Mouse (Mus musculus): ENCODE measurements around the gene 9630041A04Rik. TPM values are rescaled to one million over a fixed set of nuclear protein-coding genes. Genes with fewer than 3 reads are reported as not detected.

9630041A04Rik gene
- polyA plus RNA-seq (2012) = not detected in 2 replicates

GRCm38 (mm10) chr9:101861596-101862471 lies at the start of gene 9630041A04Rik:
9630041A04Rik (plus strand) TSS chr9:101861841.
- Histone ChIP-seq H3K9me3 (ENCODE audit: control insufficient read depth, low read length) (peaks cover 13% of the 10 kb centered on the region), H3K36me3 (ENCODE audit: control insufficient read depth) (no peaks in the 10 kb centered on the region)

GRCm38 (mm10) chr9:101823896-101824295 lies 37.7 kb upstream of the 9630041A04Rik start:
- Histone ChIP-seq H3K9me3 (ENCODE audit: control insufficient read depth, low read length) (no peaks in the 10 kb centered on the region; the same call in 1 of the 2 replicates), H3K4me1 (ENCODE audit: control insufficient read depth) (no peaks in the 10 kb centered on the region), H3K36me3 (ENCODE audit: control insufficient read depth) (no peaks in the 10 kb centered on the region), H3K4me3 (replicated peaks) (no peak overlapping the region), H3K27me3 (ENCODE audit: control insufficient read depth) (no peaks in the 10 kb centered on the region)
- no peak for TF ChIP-seq GATA1 (IDR thresholded peaks at IDR 0.05; ENCODE audit: low read length)
- no peak for TF ChIP-seq TAL1 (IDR thresholded peaks at IDR 0.05; ENCODE audit: low read length)

More at GRCm38 (mm10) chr9:101861596-101862471, at the start of gene 9630041A04Rik:
- Histone ChIP-seq H3K27me3 (ENCODE audit: control insufficient read depth) (no peaks in the 10 kb centered on the region), H3K4me1 (ENCODE audit: control insufficient read depth) (no peaks in the 10 kb centered on the region), H3K4me3 (replicated peaks) (no peak within 1 kb of the TSS)
- TF ChIP-seq GATA1 (IDR thresholded peaks at IDR 0.05; ENCODE audit: low read length) (no peak), TAL1 (IDR thresholded peaks at IDR 0.05; ENCODE audit: low read length) (no peak)

GRCm38 (mm10) chr9:101825626-101826025 lies 36.0 kb upstream of the 9630041A04Rik start:
- H3K4me3 ChIP-seq (replicated peaks) = no peak overlapping the region
- no peaks in the 10 kb centered on the region for H3K4me1 ChIP-seq (ENCODE audit: control insufficient read depth)
- no peaks in the 10 kb centered on the region for H3K27me3 ChIP-seq (ENCODE audit: control insufficient read depth)
- H3K36me3 ChIP-seq (ENCODE audit: control insufficient read depth) = no peaks in the 10 kb centered on the region
- TF ChIP-seq GATA1 (IDR thresholded peaks at IDR 0.05; ENCODE audit: low read length) (no peak), TAL1 (IDR thresholded peaks at IDR 0.05; ENCODE audit: low read length) (no peak)
- H3K9me3 ChIP-seq (ENCODE audit: control insufficient read depth, low read length) = no peaks in the 10 kb centered on the region; the same call in 1 of the 2 replicates

- TF ChIP-seq GATA1 (IDR thresholded peaks at IDR 0.05; ENCODE audit: low read length) (no peak), TAL1 (IDR thresholded peaks at IDR 0.05; ENCODE audit: low read length) (no peak)
- Histone ChIP-seq H3K27me3 (ENCODE audit: control insufficient read depth) (no peaks in the 10 kb centered on the region), H3K4me3 (replicated peaks) (no peak overlapping the region), H3K9me3 (ENCODE audit: control insufficient read depth, low read length) (no peaks in the 10 kb centered on the region), H3K4me1 (ENCODE audit: control insufficient read depth) (no peaks in the 10 kb centered on the region), H3K36me3 (ENCODE audit: control insufficient read depth) (no peaks in the 10 kb centered on the region)
These were observed 28.0 kb upstream of the 9630041A04Rik start for GRCm38 (mm10) chr9:101833619-101834018.

GRCm38 (mm10) chr9:101841101-101841500 lies 20.5 kb upstream of the 9630041A04Rik start:
- Histone ChIP-seq H3K27me3 (ENCODE audit: control insufficient read depth) (no peaks in the 10 kb centered on the region), H3K4me3 (replicated peaks) (no peak overlapping the region), H3K4me1 (ENCODE audit: control insufficient read depth) (no peaks in the 10 kb centered on the region), H3K9me3 (ENCODE audit: control insufficient read depth, low read length) (peaks cover 2% of the 10 kb centered on the region; the same call in 1 of the 2 replicates), H3K36me3 (ENCODE audit: control insufficient read depth) (no peaks in the 10 kb centered on the region)
- no peak for TF ChIP-seq TAL1 (IDR thresholded peaks at IDR 0.05; ENCODE audit: low read length)
- TF ChIP-seq GATA1 (IDR thresholded peaks at IDR 0.05; ENCODE audit: low read length) = no peak

- no peaks in the 10 kb centered on the region for H3K27me3 ChIP-seq (ENCODE audit: control insufficient read depth)
- no peaks in the 10 kb centered on the region for H3K4me1 ChIP-seq (ENCODE audit: control insufficient read depth)
- no peak overlapping the region for H3K4me3 ChIP-seq (replicated peaks)
- TF ChIP-seq TAL1 (IDR thresholded peaks at IDR 0.05; ENCODE audit: low read length) (no peak), GATA1 (IDR thresholded peaks at IDR 0.05; ENCODE audit: low read length) (no peak)
- H3K36me3 ChIP-seq (ENCODE audit: control insufficient read depth) = no peaks in the 10 kb centered on the region
- peaks cover 4% of the 10 kb centered on the region; the same call in 1 of the 2 replicates for H3K9me3 ChIP-seq (ENCODE audit: control insufficient read depth, low read length)
These were observed 17.7 kb upstream of the 9630041A04Rik start for GRCm38 (mm10) chr9:101843893-101844292.

GRCm38 (mm10) chr9:101845691-101846090 lies 15.9 kb upstream of the 9630041A04Rik start:
- Histone ChIP-seq H3K27me3 (ENCODE audit: control insufficient read depth) (no peaks in the 10 kb centered on the region), H3K4me1 (ENCODE audit: control insufficient read depth) (no peaks in the 10 kb centered on the region), H3K4me3 (replicated peaks) (no peak overlapping the region), H3K9me3 (ENCODE audit: control insufficient read depth, low read length) (peaks cover 4% of the 10 kb centered on the region; the same call in 1 of the 2 replicates), H3K36me3 (ENCODE audit: control insufficient read depth) (no peaks in the 10 kb centered on the region)
- TF ChIP-seq GATA1 (IDR thresholded peaks at IDR 0.05; ENCODE audit: low read length) (no peak), TAL1 (IDR thresholded peaks at IDR 0.05; ENCODE audit: low read length) (no peak)

GRCm38 (mm10) chr9:101862481-101863065 lies 932 bp downstream of the 9630041A04Rik start:
- H3K4me3 ChIP-seq (replicated peaks) = no peak overlapping the region
- H3K9me3 ChIP-seq (ENCODE audit: control insufficient read depth, low read length) = peaks cover 13% of the 10 kb centered on the region
- H3K4me1 ChIP-seq (ENCODE audit: control insufficient read depth) = no peaks in the 10 kb centered on the region
- no peak for TF ChIP-seq TAL1 (IDR thresholded peaks at IDR 0.05; ENCODE audit: low read length)
- no peak for TF ChIP-seq GATA1 (IDR thresholded peaks at IDR 0.05; ENCODE audit: low read length)
- H3K27me3 ChIP-seq (ENCODE audit: control insufficient read depth) = no peaks in the 10 kb centered on the region
- H3K36me3 ChIP-seq (ENCODE audit: control insufficient read depth) = no peaks in the 10 kb centered on the region

GRCm38 (mm10) chr9:101863130-101863529 lies 1.5 kb downstream of the 9630041A04Rik start:
- Histone ChIP-seq H3K9me3 (ENCODE audit: control insufficient read depth, low read length) (peaks cover 13% of the 10 kb centered on the region), H3K4me3 (replicated peaks) (no peak overlapping the region), H3K27me3 (ENCODE audit: control insufficient read depth) (no peaks in the 10 kb centered on the region), H3K4me1 (ENCODE audit: control insufficient read depth) (no peaks in the 10 kb centered on the region), H3K36me3 (ENCODE audit: control insufficient read depth) (no peaks in the 10 kb centered on the region)
- TF ChIP-seq TAL1 (IDR thresholded peaks at IDR 0.05; ENCODE audit: low read length) (no peak), GATA1 (IDR thresholded peaks at IDR 0.05; ENCODE audit: low read length) (no peak)
